In the genomic region with DNA sequence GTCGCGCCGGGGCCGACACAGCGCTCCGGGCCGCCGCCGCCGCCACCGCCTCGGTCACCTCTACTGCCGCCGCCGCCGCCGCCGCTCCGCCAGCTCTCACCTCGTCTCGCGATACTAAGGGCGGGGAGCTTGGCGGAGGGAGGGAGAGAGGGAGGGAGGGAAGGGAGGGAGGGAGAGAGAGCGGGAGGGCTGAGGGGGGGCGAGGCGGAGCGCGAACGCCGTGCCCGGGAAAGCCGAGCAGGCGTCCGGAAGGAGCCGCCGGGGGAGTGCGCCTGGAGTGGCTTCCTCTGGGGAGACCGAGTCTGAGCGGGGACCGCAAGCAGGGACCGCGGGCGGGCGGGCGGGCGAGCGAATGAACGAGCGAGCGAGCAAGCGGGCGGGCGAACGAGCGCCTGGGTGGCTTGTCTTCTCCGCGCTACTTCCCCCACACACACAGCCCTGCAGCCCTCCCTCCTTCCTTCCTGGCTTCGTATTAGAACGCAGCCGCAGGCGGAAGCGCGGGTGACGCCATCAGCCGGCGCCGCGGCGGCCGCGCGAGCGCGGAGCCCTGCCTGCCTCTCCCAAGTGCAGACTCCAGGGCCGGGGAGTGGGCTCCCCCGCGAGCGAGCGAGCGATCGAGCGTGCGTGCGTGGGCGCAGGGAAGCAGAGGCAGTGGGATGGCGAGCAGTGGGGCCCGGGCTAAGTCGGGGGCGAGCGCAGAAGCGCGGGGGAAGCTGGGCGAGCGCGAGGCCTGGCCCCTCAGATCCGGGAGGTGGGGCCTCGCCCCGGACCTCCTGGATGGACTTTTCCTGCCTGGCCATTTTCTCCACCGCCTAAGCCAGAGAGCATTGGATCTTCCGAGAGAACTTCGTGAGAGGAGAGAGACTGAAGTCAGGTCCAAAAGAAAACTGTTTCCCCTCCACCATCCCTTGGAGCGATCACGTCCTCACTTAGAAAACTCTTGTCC, we compare ENCODE assay signal across 8 mouse cellular contexts. TPM values are rescaled to one million over a fixed set of nuclear protein-coding genes. Genes with fewer than 3 reads are reported as not detected.
A peak's percentile ranks its signal among the peaks of the same experiment; 100 is the strongest.
DNase-seq lines count a peak whose midpoint lies in the region; ATAC-seq and TF ChIP-seq lines count a peak whose summit lies in the region.

Gene Ankrd17 (minus strand): TSS at position 457 of the 946 bp plus-strand sequence.

- H3K9ac ChIP-seq in kidney, embryonic 16.5 days (replicated peaks; ENCODE audit: low read length): peak within 1 kb of the TSS; percentile 91
- peak within 1 kb of the TSS; percentile 100 for H3K9ac ChIP-seq in liver, adult 2 months (ENCODE audit: low read depth, low read length)

- peak within 1 kb of the TSS; percentile 98 for H3ac ChIP-seq in myocyte (ENCODE audit: control insufficient read depth, insufficient read length)

- no peak for TF ChIP-seq CTCF in bone marrow macrophage, adult 2 months (IDR thresholded peaks at IDR 0.05; ENCODE audit: low read depth, low read length)
- TF ChIP-seq CTCF in embryonic fibroblast, embryonic 13.5 days (IDR thresholded peaks at IDR 0.05; ENCODE audit: borderline replicate concordance, insufficient read depth, low read length): no peak
- no peak for TF ChIP-seq CTCF in liver, adult 2 months (IDR thresholded peaks at IDR 0.05; ENCODE audit: low read depth, low read length)

- under 1% methylated on average over 75 of the region's 104 CpGs for WGBS in heart, embryonic 10.5 days
- WGBS in kidney, embryonic 16.5 days: under 1% methylated on average over 60 of the region's 104 CpGs
- 1% methylated on average over 72 of the region's 104 CpGs for WGBS in liver, adult 2 months

- 0 out of 2 replicates have a peak, but pooled peaks cover 4% of the 10 kb centered on the region for H3K36me3 ChIP-seq in heart, embryonic 10.5 days
- no peaks in the 10 kb centered on the region for H3K36me3 ChIP-seq in kidney, embryonic 16.5 days (ENCODE audit: insufficient read depth, low read length)
- peaks cover 3% of the 10 kb centered on the region; the same call in 1 of the 2 replicates for H3K36me3 ChIP-seq in liver, adult 2 months (ENCODE audit: control insufficient read depth, insufficient read depth, low read length)
- no peaks in the 10 kb centered on the region for H3K36me3 ChIP-seq in myocyte (ENCODE audit: control insufficient read depth, insufficient read depth)
- H3K36me3 ChIP-seq in splenic B cell, adult 2 months (ENCODE audit: control insufficient read depth, insufficient read depth, low read length, poor library complexity, severe bottlenecking): no peaks in the 10 kb centered on the region

- no peaks in the 10 kb centered on the region for H3K27me3 ChIP-seq in heart, embryonic 10.5 days (ENCODE audit: insufficient read depth, poor library complexity, severe bottlenecking)
- H3K27me3 ChIP-seq in kidney, embryonic 16.5 days (ENCODE audit: insufficient read depth, low read length): no peaks in the 10 kb centered on the region
- H3K27me3 ChIP-seq in liver, adult 2 months (ENCODE audit: control insufficient read depth, insufficient read depth, low read length): no peaks in the 10 kb centered on the region
- no peaks in the 10 kb centered on the region for H3K27me3 ChIP-seq in myocyte (ENCODE audit: control insufficient read depth, insufficient read depth, insufficient read length)
- no peaks in the 10 kb centered on the region for H3K27me3 ChIP-seq in splenic B cell, adult 2 months (ENCODE audit: control insufficient read depth, insufficient read depth, low read length, poor library complexity, severe bottlenecking)

- DNase-seq in A20 (ENCODE audit: low read depth, low spot score): peak; percentile 93
- peak; percentile 96 for DNase-seq in heart, embryonic 10.5 days (ENCODE audit: low spot score)
- peak; percentile 79 for DNase-seq in liver, adult 2 months (ENCODE audit: extremely low read depth, low read depth, low spot score)
- DNase-seq in splenic B cell, adult 2 months (ENCODE audit: low read depth, low spot score): peak; percentile 94

- peak within 1 kb of the TSS; percentile 100 for H3K27ac ChIP-seq in bone marrow macrophage, adult 2 months (ENCODE audit: insufficient read depth, low read depth, low read length)
- peak within 1 kb of the TSS; percentile 98 for H3K27ac ChIP-seq in embryonic fibroblast, embryonic 13.5 days (ENCODE audit: insufficient read depth, low read length)
- peak within 1 kb of the TSS; percentile 100 for H3K27ac ChIP-seq in heart, embryonic 10.5 days
- peak within 1 kb of the TSS; percentile 99 for H3K27ac ChIP-seq in kidney, embryonic 16.5 days (ENCODE audit: low read length)
- peak within 1 kb of the TSS; percentile 99 for H3K27ac ChIP-seq in liver, adult 2 months (replicated peaks; ENCODE audit: insufficient read depth, low read depth, low read length)

- peak within 1 kb of the TSS; percentile 100 for H3K4me3 ChIP-seq in bone marrow macrophage, adult 2 months (ENCODE audit: insufficient read depth, low read length)
- peak within 1 kb of the TSS; percentile 99 for H3K4me3 ChIP-seq in embryonic fibroblast, embryonic 13.5 days (ENCODE audit: insufficient read depth, low read length)
- peak within 1 kb of the TSS; percentile 98 for H3K4me3 ChIP-seq in heart, embryonic 10.5 days
- peak within 1 kb of the TSS; percentile 93 for H3K4me3 ChIP-seq in kidney, embryonic 16.5 days (ENCODE audit: low read length)
- H3K4me3 ChIP-seq in liver, adult 2 months (ENCODE audit: insufficient read depth, low read depth, low read length): peak within 1 kb of the TSS; percentile 96
- H3K4me3 ChIP-seq in myocyte: peak within 1 kb of the TSS; percentile 99

- no peak; the same call in 1 of the 2 replicates for TF ChIP-seq POLR2A in bone marrow macrophage, adult 2 months (IDR thresholded peaks at IDR 0.05; ENCODE audit: borderline replicate concordance, low read depth, low read length)
- TF ChIP-seq POLR2A in embryonic fibroblast, embryonic 13.5 days (IDR thresholded peaks at IDR 0.05; ENCODE audit: low read depth, low read length): peak; percentile 73
- TF ChIP-seq POLR2A in liver, adult 2 months (IDR thresholded peaks at IDR 0.05; ENCODE audit: extremely low read depth, insufficient read depth, low read length): peak; percentile 66
- peak; percentile 87 for TF ChIP-seq POLR2A in myocyte (IDR thresholded peaks at IDR 0.05; ENCODE audit: insufficient read length, low read depth)

- peaks cover 16% of the 10 kb centered on the region for H3K79me2 ChIP-seq in liver, adult 2 months (ENCODE audit: control insufficient read depth, insufficient read depth, low read length)
- peaks cover 54% of the 10 kb centered on the region for H3K79me2 ChIP-seq in myocyte (ENCODE audit: control insufficient read depth, insufficient read depth)

- ATAC-seq in kidney, embryonic 16.5 days (ENCODE audit: low FRiP score, low TSS enrichment): peak; percentile 94

- no peaks in the 10 kb centered on the region for H3K9me3 ChIP-seq in heart, embryonic 10.5 days
- H3K9me3 ChIP-seq in kidney, embryonic 16.5 days (ENCODE audit: low read length): 0 out of 2 replicates have a peak, but pooled peaks cover under 1% of the 10 kb centered on the region

- H3K4me2 ChIP-seq in kidney, embryonic 16.5 days (replicated peaks; ENCODE audit: low read depth, low read length): peak within 1 kb of the TSS; percentile 73
- peak within 1 kb of the TSS; percentile 81 for H3K4me2 ChIP-seq in myocyte (ENCODE audit: low read depth)

- peaks cover 8% of the 10 kb centered on the region for H3K4me1 ChIP-seq in bone marrow macrophage, adult 2 months (ENCODE audit: control insufficient read depth, insufficient read depth, low read length)
- H3K4me1 ChIP-seq in embryonic fibroblast, embryonic 13.5 days (ENCODE audit: control insufficient read depth, insufficient read depth, low read length): no peaks in the 10 kb centered on the region; the same call in 1 of the 2 replicates
- peaks cover 12% of the 10 kb centered on the region for H3K4me1 ChIP-seq in heart, embryonic 10.5 days
- H3K4me1 ChIP-seq in kidney, embryonic 16.5 days (ENCODE audit: insufficient read depth, low read length): peaks cover 20% of the 10 kb centered on the region
- peaks cover 16% of the 10 kb centered on the region for H3K4me1 ChIP-seq in liver, adult 2 months (ENCODE audit: control insufficient read depth, insufficient read depth, low read length)

TF ChIP-seq in myocyte, 11 proteins besides CTCF, POLR2A, EP300 and RAD21:
- peak; percentile 59 for TF ChIP-seq POLR2AphosphoS2 (IDR thresholded peaks at IDR 0.05; ENCODE audit: insufficient read length, low read depth)
- TF ChIP-seq REST (IDR thresholded peaks at IDR 0.05; ENCODE audit: insufficient read depth, insufficient read length): no peak
- peak; percentile 22 for TF ChIP-seq TCF3 (IDR thresholded peaks at IDR 0.05; ENCODE audit: insufficient read length, low read depth)
TF ChIP-seq in myocyte: peak in this region for 2.

RNA-seq across cellular contexts. Expression of gene Ankrd17, which starts in this region (rescaled TPM):
- 39.2 and 40.0 TPM in 2 replicates for polyA plus RNA-seq in bone marrow macrophage, adult 2 months (2012; ENCODE audit: insufficient read depth, insufficient read length, missing spikeins)
- polyA plus RNA-seq in embryonic fibroblast, embryonic 13.5 days (2011; ENCODE audit: insufficient read length, low read depth, missing spikeins): 112 and 120 TPM in 2 replicates
- polyA plus RNA-seq in heart, embryonic 10.5 days (2016; fragmentation: Nextera tagmentation; extraction: Ambion mirVana): 19.2 and 26.0 TPM in 2 replicates
- polyA plus RNA-seq in kidney, embryonic 16.5 days (2015; fragmentation: Nextera tagmentation; extraction: Ambion mirVana): 21.1 and 23.0 TPM in 2 replicates
- 37.8 and 40.9 TPM in 2 replicates for total RNA-seq in liver, adult 2 months (2014; rRNA removed)
- 11.0 and 12.7 TPM in 2 replicates for polyA plus RNA-seq in liver, adult 2 months (2012; rRNA removed)
- 14.7 TPM for polyA plus RNA-seq in myocyte (2012; fragmentation: generic; extraction: Trizol)

Comparison
In these comparisons a context has a peak if more than half of its experiments do, and no peak if none do; other contexts are left out.
1. Peak in every context shown above with its lines: DNase-seq, ATAC-seq, H3K4me3 ChIP-seq and H3K27ac ChIP-seq.